Mouse (Mus musculus) layer of hippocampus, adult 11-12 months (tissue): ENCODE data around the gene Dnajb13.

Experiments used
- DNase-seq: peaks from one replicate; pipeline ENCODE4 v3.0.0; 2022; ENCODE audit warnings: low spot score

Dnajb13 gene

DNA sequence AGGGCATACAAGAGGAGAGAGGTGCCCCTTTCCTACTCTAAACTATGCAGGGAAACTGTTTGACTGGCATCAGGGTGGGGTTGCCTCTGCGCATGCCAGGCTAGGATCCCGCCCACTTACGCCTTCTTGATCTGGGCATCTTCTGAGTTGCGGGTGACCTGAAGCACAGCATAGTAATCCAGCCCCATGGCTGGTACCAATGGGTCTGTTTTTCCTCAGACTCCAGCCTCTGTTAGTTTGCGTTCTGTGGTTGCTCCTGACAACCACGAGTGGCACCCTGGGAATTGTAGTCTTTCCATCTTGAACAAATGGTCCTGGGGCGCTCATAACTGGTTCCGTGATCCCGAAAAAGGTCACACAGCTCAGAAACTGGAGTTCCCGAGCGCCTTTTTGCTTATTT is at the start of gene Dnajb13:
Gene Dnajb13 (minus strand): TSS at position 388 of the 400 bp plus-strand sequence.
- DNase-seq, result no peak

DNA sequence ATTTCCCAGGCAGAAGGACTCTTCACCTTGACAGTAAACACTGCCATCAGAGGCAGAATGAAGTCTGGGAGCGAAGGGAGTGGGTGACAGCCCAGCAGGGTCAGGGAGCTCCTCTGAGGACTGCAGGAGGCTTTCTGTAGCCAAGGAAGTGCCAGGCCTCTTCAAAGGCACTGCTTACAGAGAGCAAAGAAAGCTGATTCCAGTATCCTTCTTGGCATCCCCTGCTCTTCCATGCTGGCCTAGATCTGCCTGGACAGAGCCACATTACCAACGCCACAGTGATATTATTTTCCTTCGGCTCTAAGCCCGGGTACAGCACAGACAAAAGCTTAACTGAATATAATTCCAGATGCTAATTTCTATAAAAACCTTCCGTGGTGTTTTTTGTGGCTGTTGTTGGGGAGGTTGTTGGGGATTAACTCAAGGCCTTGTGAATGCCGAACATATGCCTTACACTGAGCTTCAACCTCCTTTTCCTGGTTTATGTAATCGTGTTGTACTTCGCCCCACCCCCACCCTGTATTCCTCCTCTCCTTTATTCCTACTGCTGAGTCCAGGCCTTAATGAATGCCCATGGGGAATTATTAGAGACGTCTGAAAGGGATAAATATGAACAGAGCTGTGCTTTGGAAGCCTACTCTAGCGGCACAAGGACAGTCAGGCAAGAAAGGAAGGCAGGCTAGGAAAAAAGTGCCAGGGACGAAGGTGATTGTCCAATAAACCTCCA is 47.3 kb upstream of the Dnajb13 start:
- DNase-seq, result no peak

DNA sequence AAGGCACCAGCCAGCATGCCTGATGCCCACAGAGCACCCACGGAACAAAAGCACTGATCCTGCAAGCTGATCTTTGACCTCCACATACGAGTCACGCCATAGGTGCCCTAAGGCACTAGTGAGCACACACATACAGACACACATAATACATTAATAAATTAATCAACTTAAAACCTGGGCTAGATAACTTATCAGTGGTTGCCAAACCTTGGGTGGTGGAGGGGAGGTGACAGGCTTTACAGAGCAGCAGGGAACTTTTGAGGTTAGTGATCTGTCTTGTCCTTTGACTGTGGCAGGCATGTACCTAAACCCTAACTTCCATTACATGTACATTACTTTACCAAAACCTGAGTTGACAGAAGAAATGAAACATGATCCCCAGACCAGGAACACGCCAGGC is 44.6 kb upstream of the Dnajb13 start:
- no peak for DNase-seq

DNA sequence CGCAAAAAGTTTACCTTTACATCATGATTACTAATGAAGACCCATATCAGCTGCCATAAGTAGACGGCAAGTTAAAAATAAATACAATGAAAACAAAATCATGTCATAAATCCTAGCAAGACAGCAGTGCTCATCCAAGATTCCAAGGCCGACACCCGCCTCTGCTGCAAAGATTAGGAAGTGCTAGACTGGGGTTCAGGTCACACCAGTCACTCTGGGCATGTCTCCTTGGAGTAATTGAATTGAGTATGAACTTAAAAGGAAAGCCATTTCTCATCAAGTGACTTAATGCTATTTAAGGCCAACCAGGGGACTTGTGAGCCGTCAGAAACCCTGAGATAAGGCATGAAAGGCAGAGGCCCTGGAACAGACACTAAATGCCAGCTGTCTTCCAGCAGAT is 42.5 kb upstream of the Dnajb13 start:
- no peak for DNase-seq

DNA sequence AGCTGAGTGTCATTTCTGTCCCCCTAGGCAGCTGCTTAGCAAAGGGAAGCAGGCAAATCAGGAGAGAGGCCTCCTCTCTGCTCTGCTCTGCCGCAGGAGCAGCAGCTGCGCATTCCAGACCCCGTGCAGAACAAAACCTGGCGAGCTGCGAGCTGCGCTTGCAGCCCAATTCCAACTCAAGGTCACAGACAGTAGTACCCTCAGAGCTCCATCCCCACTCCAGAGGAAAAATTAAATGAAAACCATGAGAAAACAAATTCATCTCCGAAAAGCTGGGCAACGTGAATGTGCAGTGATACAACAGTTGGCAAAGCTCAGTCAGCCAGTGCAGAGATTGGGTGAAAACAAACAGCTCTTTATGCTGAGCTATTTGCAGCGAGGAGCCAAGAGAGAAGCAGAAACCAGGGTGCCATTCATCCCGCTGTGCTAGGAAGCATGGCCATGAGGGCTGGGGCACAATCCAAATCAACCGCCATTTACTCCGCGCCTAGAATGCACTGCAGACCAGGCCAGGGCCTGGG is 40.7 kb upstream of the Dnajb13 start:
- peak; percentile 77 for DNase-seq

DNA sequence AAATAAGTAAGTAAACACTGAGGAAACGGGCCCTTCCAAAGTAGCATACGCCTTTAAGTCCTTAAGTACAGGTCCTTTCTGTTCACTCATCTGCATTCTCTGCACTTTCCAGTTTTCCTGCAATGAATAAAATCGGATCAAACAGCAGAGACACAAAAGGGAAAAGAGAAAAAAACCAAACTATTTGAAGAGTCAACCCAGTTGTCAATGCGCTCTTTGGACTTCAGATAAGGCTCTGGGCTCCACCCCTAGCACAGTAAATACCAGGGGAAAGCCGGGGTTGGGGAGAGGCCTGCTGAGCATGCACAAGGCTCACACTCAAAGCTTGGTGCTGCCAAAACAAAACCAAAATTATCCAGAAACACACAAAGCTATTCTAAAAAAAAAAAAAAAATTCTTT is 40.2 kb upstream of the Dnajb13 start:
- DNase-seq, result no peak

DNA sequence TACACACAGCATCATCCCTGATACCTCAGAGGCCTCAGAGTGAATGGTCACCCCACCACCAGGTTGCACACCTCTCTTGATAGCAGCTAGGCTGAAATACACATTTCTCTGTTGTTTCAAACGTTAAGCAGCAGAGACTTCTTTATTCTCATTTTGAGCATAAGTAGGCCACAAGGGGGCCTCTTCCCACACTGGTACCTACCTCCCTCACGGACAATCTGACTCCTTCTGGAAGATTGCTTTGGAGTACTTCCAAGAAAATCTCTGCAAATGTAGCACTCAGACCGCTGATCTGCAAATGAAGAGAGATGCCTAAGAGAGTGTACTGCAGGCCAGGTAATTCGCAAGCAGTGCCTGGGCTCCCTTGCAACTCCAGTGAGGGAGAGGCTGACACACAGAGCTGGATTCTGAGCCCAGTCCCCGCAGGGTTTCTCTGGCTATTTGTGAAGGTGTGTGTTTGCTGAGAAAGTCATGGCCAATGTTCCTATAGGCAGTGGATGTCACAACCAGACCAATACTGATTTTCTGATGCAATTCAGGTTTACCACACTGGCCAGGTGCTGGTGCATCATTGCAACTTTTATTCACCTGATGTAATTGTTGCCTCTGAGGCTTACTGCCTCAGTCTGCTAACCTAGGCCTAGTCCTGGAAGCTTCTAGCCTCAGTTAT is 35.7 kb upstream of the Dnajb13 start:
- peak; percentile 64 for DNase-seq

DNA sequence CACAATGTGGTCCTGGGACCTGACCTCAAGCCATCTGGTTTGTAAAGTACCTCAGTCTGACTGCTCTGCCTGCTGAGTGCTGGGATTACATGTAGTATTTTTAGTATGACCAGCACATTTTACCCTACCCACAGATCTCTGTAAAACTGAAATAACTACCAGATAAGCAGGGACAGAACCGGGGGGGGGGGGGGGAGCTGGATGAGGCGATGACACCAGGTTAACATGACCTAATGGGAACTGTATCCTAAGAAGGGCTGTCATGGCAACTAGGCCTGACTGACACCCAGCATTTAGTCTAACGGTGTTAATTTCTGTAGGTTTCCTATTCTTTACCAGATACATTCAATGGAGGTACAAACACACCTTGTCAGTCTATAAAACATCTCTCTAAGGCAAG is 35.0 kb upstream of the Dnajb13 start:
- no peak for DNase-seq

DNA sequence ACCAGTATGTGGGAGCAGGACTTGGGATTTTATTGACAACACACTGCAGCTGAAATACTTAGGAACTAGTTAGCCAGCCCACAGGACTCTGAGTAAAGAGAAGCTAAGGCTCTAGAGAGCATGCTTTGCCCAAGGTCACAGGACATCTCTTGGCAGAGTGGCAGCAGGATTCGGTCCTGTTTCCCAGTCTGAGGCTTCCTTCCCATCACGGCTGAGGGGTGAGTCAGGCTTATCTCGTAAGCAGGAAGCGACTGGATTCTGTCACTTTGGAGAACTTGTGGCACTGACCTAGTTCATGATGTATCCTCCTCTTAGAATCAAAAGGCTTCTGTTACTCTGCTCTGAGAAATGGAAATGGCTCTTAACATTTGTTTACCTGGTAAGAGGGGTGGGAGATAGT is 32.9 kb upstream of the Dnajb13 start:
- DNase-seq, result no peak

DNA sequence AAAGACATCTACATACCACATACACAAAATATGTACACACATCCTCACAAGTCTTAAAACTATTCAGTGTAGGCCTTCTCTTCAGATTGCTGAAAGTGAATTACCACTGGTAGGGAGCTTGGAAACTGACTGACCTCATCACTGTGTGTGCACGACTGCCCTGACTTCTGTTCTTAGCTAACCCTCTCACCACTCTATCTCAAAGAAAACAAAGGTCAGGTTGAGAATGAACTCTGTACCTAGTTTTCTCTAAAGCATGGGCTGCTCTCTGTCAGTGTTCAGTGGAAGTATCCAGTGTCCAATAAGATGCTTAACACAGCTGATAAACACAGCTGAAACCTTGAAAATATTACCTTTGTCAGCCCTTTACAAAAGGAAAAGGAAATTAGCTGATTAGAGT is 29.7 kb upstream of the Dnajb13 start:
- DNase-seq, result no peak

DNA sequence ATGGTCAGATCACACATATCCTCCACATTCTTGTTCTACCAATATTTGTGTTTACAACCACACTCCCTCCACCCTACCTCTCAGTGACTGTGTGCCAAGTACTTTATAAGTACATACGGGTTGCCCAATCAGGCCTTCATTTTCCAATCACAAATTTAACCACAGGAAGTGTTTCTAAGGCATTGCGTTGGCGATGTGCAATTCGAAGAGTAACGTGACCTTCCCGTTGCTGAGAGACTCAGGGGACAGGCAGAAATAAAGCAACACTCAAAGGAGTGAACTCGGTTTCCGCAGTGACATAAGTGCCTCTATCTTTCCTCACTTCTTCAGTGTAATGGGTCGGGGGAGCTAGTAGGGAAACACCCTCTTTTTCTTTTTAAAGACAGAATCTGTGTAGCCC is 24.8 kb upstream of the Dnajb13 start:
- DNase-seq, result no peak

DNA sequence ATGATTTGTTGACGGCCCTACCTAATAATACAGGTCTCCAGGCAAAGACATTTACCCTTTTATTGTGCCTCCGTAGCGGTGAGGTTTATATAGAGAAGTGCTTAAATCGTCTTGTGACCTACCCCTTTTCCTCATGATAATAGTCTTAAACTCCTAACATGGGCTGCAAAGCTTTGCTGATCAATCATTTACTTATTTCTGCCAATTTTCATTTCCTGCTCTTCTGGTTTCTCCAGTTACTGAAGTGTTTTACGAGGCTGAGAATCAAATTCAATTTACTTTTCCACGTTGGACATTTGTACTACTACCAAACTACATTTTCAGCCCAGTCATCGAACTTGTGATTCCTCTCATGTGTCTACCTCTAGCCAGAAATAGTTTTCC is 22.8 kb upstream of the Dnajb13 start:
- no peak for DNase-seq

DNA sequence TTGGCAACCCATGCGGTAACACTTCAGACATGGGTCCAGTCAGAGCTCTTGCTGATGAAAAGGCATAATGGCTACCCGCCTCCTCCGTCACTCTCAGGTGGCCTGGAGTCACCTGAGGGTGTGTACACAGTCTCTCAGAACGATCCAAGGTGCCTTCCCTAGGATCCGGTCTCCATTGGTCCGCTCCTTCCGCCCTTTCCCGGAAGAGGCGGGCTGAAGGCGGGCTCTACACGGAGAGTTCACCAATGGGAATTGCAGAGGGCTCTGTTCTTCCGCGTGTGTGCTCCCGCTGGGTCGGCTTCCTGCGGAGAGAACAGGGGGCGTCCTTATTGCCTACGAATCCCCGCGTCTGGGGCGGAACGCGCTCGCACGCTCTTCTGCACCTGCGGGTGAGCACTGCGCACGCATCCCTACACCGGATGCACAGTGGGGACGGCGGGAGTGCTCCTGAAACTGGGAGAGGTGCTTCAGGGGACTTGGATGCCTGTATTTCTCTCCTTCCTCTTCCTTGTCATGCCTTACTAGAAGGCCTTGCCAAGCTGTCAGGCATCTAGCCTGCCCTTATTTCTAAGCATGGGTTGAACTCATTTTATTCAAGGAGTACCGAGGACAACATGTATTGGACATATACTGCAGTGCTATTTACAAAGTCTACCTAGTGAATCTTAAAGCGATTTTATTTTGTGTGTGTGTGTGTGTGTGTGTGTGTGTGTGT is 22.2 kb upstream of the Dnajb13 start, which contains the start of gene Coa4:
Gene Coa4 (plus strand): TSS at position 268 of the 715 bp plus-strand sequence.
- peak; percentile 85 for DNase-seq

DNA sequence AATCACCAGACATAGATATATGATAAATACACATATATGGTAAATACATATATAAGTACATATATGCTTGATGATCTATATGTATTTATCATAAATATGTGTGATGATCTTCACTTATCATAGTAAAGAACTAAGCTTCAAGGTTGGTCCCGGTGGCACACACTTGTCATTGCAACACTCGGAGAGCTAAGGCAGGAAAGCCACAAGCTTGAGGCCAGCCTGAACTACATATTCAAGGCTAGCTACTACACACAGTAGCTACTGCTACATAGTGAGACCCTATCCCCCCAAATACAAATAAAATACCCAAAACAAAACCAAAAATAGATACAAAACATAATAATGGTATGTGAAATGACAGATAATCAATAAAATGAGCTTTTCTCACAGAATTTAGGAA is 21.1 kb upstream of the Dnajb13 start:
- no peak for DNase-seq

DNA sequence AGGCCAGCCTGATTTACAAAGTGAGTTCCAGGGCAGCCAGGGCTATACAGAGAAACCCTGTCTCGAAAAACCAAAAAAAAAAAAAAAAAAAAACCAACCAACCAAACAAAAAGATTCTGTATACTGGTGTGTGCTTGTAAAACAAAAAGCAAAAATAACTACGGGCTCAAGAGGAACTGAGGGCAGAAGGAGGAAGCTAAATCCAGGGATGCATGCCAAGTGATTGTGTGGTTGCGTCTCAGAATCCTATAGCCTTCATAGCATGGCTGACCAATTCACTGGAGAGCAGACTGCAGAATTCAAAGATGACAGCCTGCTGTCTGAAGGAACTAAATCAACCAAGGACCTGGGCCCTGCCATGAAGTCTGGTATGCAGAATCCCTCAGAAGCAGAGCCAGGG is 19.5 kb upstream of the Dnajb13 start:
- DNase-seq, result no peak

DNA sequence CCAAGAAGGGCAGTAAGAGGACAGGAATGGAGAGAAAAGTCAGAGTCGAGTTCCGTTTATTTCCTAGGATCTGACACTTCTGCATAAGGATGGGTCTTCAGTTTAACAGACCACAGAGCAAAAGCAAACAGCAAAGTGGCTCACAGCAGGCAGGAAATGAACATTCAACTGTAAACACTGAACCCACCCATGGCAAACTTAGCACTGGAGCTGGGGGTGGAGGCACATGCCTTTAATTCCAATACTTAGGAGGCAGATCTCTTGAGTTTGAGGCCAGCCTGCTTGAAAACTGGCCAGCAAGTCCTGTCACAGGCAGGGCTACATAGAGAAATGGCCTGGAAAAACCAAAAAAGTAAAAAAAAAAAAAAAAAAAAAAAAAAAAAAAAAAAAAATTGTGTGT is 18.7 kb upstream of the Dnajb13 start:
- DNase-seq, result no peak

DNA sequence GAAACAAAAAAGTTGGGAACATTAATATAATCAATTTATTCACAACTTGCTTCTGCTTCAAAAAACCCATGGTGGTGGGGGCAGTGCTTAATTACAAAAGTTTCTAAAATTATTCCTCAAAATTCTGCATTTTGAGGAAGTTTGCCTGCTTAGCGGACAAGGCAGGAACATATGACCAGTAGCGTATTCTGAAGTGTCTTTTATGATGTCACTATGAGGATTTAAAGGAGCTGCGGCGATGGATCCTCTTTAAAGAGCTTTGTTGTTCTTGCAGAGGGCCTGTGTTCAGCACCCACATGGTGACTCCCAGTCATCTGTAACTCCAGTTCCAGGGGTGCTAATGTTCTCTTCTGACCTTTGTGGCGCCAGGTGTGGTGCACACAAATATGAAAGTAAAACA is 16.0 kb upstream of the Dnajb13 start:
- no peak for DNase-seq

DNA sequence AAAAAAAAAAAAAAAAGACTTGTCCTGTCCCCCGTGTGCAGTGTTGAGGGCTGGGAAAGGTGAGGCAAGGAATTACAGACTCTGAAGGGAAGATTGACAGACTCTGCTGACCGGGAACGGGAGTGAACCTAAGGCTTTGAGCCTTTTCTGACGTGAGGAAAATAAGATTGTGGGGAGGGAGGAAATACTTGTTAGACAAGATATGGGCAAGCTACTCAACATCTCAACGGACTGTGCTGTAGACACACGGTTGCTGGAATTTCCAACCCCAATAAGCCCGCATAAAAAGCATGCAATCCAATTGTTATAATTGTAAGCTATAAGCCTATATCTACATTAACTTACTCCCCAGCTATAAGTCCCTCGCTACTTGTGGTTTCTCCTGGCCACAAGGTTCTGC is 9.9 kb upstream of the Dnajb13 start:
- no peak for DNase-seq

DNA sequence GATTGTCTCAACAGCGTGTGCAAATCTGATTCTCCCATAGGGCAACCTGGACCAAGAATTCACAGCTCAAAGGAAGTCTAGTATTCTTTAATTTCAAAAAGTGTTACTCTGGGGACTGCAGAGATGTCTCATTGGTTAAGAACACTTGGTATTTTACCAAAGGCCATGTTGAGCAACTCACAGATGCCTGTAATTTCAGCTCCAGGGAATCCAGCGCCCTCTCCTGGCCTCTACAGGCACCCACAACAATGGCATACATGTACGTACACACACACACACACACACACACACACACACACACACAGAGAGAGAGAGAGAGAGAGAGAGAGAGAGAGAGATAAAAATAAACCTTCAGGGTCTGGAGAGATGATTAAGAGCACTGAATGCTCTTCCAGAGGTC is 7.5 kb upstream of the Dnajb13 start:
- no peak for DNase-seq

DNA sequence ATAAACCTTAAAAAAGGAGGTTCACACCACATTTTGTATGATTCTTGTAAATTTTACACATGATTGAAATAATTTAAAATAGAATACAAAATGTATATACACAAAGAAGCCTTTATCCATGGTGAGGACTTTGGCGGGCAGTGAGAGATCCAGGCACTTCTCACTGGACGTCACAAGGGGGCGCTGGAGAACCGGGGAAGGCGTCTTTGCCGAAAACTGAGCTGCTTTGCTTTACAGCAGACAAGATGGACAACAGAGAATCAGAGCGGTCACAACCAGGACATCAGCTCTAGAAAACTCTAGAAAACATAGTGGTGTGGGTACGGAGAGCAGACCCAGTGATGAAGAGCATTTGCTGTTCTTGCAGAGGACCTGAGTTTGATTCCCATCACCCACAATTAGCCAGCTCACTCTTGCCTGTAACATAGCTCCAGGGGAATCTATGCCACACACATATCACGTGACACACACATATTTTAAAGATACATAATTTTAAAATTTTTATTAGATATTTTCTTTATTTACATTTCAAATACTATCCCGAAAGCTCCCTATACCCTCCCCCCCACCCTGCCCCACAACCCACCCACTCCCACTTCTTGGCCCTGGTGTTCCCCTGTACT is 6.0 kb upstream of the Dnajb13 start:
- DNase-seq, result peak; percentile 76

DNA sequence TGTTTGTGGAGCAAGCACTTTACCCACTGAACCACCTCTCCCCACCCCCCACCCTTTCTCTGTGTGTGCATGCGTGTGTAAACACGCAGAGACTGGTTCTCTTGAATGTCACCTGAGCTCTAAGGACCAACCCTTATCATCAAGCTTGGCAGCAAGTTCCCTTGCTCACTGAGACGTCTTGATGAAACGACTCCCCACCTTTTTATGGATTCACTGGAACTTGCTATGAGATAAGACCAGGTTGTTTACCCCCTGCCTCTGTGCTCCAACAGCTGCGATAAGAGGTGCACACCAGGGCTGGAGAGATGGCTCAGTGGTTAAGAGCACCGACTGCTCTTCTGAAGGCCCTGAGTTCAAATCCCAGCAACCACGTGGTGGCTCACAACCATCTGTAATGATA is 5.4 kb upstream of the Dnajb13 start:
- DNase-seq, result no peak

DNA sequence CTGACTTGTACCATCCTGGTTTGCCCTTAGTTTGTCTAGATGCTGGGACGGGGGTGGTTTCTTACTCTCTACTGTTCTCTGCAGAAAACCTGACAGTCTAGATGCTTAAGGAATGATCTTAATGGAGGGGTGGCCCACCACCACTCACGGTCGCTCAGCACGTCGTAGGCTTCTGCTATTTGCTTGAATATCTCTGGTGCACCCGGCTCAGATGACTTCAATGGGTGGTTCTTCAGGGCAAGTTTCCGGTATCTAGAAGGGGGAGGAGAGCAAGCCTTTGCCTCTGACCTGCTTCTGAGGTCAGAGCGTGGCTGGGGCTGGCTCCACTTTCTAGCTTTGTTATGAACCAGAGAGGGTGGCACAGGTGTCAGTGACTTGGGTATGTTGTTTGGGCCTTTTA is 3.2 kb downstream of the Dnajb13 start:
- DNase-seq, result no peak

DNA sequence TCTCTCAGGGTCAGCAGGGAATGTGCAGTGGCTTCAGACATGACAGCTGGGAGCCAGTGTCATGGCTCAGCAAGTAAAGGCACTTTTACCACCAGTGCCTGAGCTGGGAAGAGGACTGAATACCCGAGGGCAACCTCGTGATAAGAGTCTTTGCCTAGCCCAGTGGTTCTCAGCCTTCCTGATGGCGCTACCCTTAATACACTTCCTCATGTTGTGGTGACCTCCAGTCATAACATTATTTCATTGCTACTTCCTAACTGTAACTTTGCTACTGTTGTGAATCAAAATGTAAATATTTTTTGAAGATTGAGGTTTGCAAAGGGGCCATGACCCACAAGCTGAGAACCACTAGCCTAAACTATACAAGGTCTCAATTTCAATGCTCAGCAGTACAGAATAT is 6.1 kb downstream of the Dnajb13 start:
- no peak for DNase-seq
